Mouse (Mus musculus): ENCODE data around the gene Cct6b. TPM values are rescaled to one million over a fixed set of nuclear protein-coding genes. Genes with fewer than 3 reads are reported as not detected.
"Not testable (repeated sequence)": the region's sequence is repeated elsewhere in the genome, so short reads cannot be mapped to it uniquely, and the experiment has no call there.

Gene Cct6b
- total RNA-seq, 2 experiments from 2014 or later: 0.63 to 0.99 TPM

DNA sequence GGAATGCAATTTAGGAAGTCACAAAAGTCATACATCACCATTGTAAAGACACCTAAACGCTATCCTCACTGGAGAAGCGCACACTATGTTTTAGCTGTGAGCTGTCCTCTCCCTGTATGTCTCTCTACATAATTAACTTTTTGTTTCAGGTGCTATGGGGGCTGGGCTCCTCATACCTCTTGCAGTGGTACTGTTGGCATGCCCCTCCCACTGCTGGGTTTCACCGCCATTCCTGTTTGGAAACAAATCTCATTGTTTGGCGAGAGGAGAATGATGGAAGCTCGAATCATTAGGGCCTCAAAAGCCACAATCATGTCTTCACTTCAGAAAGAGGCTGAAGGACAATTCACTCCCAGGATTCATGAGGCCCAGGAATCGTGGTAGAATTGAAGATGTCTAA is 59.0 kb downstream of the Cct6b start:
- DNase-seq: no peak

DNA sequence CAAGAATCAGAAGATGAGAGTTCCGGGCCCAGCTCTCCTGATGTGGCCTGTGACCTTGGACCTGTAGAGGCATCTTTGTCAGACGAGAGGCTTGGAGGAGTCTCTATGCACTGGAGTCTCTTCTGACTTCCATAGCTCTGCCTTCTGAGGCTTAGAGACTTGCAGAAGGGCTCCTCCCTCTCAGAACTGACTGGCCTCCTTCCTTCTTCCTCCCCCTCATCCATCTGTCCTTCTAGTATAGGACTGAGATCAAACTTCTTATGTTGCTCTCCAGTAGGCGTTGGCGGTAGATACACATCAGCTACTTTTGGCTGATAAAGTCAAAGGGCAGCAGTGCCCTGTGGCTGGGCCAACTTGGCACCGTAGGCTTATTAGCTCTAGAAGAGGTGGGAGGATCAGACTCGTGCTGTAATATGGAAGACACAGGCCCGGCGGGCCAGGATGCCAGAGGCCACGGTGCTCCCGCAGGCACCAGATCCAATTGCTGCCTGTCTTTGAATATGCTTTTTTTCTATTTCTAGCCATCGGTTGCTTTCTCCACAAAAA is 64.2 kb downstream of the Cct6b start:
- DNase-seq: no peak

DNA sequence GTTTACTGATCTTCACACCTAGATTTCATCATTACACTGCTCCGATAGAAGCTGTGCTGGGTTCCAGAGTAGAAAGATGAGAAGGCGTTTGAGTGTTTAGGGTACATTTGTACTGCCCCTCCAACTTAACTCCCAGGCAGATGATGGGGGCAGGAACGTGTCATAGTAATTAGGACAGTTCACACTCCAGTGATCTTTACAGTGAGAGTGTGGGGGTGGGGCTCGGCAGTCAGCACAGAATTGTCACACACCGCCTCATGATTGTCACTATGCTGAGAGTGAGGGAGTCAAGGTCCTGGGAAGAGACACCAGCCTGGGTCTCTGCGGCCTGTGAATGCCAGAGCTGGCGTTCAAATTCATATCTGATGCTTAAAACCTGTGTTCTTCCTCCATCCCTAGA is 68.2 kb downstream of the Cct6b start:
- no peak for DNase-seq

DNA sequence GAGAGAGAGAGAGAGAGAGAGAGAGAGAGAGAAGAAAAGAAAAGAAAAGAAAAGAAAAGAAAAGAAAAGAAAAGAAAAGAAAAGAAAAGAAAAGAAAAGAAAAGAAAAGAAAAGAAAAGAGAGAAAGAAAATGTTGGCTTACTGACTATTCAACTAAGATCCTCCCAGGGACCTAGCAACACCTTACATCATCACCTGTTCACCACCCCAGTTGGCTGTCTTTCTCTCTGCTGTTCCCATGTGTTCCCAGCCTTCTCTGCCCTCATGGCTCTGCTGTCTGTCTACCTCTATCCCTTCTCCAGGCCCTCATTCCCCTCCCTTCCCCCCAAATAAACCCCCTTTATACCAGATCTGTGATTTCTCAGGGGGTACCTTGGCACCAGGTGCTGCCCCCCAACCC is 69.2 kb downstream of the Cct6b start:
- not testable (repeated sequence) for DNase-seq

DNA sequence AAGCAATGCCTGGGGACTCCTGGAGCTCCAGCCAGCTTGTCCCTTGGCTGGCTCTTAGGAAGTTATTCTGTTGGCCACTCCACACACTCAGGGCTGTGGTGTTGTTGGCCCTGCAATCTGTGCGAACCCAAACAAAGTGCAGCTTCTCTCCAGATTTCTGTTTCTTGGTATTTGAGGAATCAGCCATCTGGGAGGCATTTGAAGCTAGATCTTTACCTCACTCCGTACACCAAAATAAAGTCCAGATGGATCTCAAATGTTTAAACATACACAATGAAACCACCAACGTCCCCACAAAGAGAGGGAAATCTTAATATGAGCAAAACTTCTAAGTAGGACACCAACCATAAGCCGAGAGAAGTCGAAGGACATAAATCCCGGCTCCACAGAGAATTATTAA is 71.5 kb downstream of the Cct6b start:
- no peak for DNase-seq

DNA sequence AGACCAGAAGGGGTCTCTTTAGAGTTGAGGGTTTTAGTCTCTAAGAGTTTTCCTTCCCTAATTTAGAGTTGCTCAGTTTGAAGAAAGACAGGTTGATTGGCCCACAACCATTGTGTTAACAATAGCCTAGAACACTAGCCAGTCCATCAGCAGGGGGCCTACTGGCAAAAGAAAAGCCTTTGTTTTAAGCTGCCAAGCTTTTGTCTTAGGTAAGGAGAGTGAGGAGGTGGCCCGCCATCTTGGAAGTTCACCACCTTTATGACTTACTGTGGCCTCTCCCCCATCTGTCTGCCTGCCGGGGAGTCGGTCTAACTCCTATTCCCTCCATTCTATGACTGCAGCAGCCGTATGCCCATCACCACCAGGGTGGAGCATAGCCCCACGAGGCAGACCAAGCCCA is 73.6 kb downstream of the Cct6b start:
- no peak for DNase-seq

DNA sequence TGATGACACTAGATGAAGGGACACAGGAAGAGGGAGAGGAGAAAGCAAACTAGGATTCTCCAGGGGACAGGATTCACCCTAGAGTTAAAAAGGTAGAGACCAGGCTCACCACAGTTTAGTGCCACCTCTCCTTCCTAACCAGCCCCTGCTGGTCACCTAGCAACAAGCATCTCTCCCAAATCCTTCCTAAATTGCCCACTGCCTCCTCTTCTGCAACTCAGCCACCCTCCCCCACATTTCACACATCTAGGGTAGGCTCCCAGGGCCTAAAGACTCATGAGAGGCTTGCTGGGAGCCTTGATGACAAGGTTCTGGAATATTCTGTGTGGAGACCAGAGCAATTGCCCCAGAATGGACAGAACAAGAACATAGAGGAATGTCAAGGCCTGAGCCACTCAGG is 76.5 kb downstream of the Cct6b start:
- no peak for DNase-seq

DNA sequence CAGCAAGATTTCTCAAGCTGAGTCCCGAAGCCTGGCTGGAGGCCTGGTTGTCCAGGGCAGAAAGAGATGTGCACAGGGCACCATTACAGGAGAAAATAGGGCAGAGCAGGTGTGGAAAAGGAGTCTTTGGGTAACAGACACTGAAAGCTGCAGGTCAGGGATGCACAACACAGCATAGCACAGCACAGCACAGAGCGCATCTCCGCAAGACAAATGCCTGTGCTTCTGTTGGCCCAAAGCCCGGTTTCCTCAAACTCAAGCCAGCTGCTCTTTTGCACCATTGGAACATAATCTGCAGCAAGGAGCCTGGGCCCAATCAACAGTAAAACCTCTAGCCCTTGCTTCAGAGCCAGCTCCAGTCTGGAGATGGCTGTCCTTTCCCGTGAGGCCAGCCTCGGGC is 79.4 kb downstream of the Cct6b start:
- DNase-seq: peak; percentile 21 to 28

DNA sequence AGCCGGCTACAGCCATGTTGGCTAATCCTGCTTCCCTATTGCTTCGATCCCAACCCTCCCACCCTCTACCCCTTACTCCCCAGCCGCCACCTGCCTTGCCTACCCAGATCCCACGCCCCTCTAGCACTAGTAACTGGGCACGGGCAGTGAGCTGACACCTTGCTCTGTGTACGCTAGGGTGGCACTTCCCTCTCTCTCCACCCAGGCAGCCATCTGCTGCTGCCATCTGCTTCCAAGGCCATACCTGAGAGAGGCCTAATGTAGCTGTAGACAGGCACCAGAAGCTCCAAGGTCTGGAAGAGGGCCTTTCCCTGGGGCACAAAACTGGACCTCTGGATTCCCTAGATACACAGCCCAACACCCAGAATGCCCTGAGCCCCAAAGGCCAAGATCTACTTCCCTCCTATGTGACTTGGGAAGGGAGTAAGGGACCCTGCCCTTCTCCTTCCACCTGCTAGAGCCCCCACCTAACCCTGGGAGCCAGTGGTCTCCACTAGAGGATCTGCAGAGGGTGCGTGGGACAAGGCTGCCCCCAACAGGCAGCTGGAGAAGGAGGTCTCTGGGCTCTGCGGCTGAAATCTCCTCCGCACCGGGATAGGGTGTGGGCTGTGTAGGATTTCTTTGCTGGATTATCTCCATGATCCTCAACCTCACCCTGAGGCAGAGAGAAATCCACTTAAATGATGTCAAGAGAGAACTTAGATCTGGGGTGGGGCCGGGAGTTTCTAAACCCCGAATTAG is 80.2 kb downstream of the Cct6b start:
- DNase-seq: peak; percentile 5 to 15

DNA sequence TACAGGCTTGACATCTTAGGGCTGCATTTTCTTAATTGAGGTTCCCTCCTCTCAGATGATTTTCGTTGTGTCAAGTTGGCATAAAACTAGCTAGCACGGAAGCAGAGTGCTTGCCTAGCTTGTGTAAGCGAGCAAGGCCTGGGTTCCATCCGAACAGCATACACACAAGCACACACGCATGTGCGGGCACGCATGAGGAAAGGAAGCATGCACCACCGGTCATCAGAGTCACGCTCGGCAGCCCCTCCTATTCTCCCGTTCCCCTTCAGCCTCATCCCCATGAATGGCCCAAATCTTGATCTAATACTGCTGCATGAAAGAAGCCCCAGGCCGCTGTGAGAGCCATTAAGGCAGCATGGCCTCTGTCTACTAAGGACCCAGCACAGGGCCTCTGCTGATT is 85.6 kb downstream of the Cct6b start:
- DNase-seq: no peak

Other genes with a start within 250 kb of the Cct6b start
- gene Zfp830, start within 50 bp of the Cct6b start, total RNA-seq (2021): 10 to 100 TPM; 21.3 to 23.0 TPM
- gene Lig3, start 16.8 kb upstream of the Cct6b start, total RNA-seq (2021): 10 to 100 TPM; 25.6 to 27.1 TPM
- 1 to 10 TPM; 6.4 to 8.4 TPM for gene Rffl, start 106.9 kb upstream of the Cct6b start, total RNA-seq (2021)
- 10 to 100 TPM; 10.7 to 16.2 TPM for gene Rad51d, start 126.3 kb upstream of the Cct6b start, total RNA-seq (2021)
- gene Fndc8, start 127.8 kb upstream of the Cct6b start, total RNA-seq (2021): not detected
- gene Nle1, start 144.1 kb upstream of the Cct6b start, total RNA-seq (2021): 10 to 100 TPM; 19.5 to 27.0 TPM
- 10 to 100 TPM in 1 of 2 experiments, 1 to 10 TPM in 1; 7.6 to 10.0 TPM for gene Unc45b, start 146.2 kb upstream of the Cct6b start, total RNA-seq (2021)
- 10 to 100 TPM; 30.9 to 39.7 TPM for gene Slfn5, start 187.0 kb upstream of the Cct6b start, total RNA-seq (2021)
- 10 to 100 TPM in 1 of 2 experiments, 1 to 10 TPM in 1; 8.1 to 11.2 TPM for gene Slfn9, start 227.5 kb upstream of the Cct6b start, total RNA-seq (2021)

Data from adrenal gland, postnatal 36 days (tissue).